Mouse (Mus musculus): ENCODE results near the gene Mta2. TPM values are rescaled to one million over a fixed set of nuclear protein-coding genes. Genes with fewer than 3 reads are reported as not detected.

Gene Mta2
- polyA plus RNA-seq, 1 experiment from 2014 or later, result 39.7 TPM

GRCm38 (mm10) chr19:8899079-8899478 lies 42.6 kb upstream of the Mta2 start:
- 51% methylated on average over 3 of the region's 3 CpGs for WGBS
- peaks cover 16% of the 10 kb centered on the region for H3K4me1 ChIP-seq (ENCODE audit: control insufficient read depth, insufficient read depth, low read length)
- H3K27me3 ChIP-seq (replicated peaks; ENCODE audit: control insufficient read depth, insufficient read depth, low read length), result no peaks in the 10 kb centered on the region
- no peak overlapping the region for H3K27ac ChIP-seq (replicated peaks; ENCODE audit: low read depth, low read length)
- DNase-seq (ENCODE audit: low spot score), result peak; percentile 4
- H3K36me3 ChIP-seq (ENCODE audit: control insufficient read depth, insufficient read depth, low read length), result peaks cover 40% of the 10 kb centered on the region
- ATAC-seq (ENCODE audit: low read depth), result no peak
- H3K9me3 ChIP-seq (ENCODE audit: control insufficient read depth, low read length), result no peaks in the 10 kb centered on the region
- peak overlapping the region; percentile 97 for H3K9ac ChIP-seq (ENCODE audit: low read depth, low read length)
- peak overlapping the region; percentile 90 for H3K4me2 ChIP-seq (ENCODE audit: low read depth, low read length)
- H3K4me3 ChIP-seq (ENCODE audit: low read depth, low read length), result peak overlapping the region; percentile 98

GRCm38 (mm10) chr19:8903412-8903811 lies 38.3 kb upstream of the Mta2 start:
- 93% methylated on average over 5 of the region's 5 CpGs for WGBS
- Histone ChIP-seq H3K9ac (ENCODE audit: low read depth, low read length) (no peak overlapping the region), H3K27me3 (replicated peaks; ENCODE audit: control insufficient read depth, insufficient read depth, low read length) (no peaks in the 10 kb centered on the region), H3K4me1 (ENCODE audit: control insufficient read depth, insufficient read depth, low read length) (peaks cover 10% of the 10 kb centered on the region), H3K4me3 (ENCODE audit: low read depth, low read length) (no peak overlapping the region), H3K9me3 (ENCODE audit: control insufficient read depth, low read length) (no peaks in the 10 kb centered on the region), H3K27ac (replicated peaks; ENCODE audit: low read depth, low read length) (no peak overlapping the region), H3K36me3 (ENCODE audit: control insufficient read depth, insufficient read depth, low read length) (peaks cover 64% of the 10 kb centered on the region), H3K4me2 (ENCODE audit: low read depth, low read length) (no peak overlapping the region)
- DNase-seq (ENCODE audit: low spot score), result no peak
- ATAC-seq (ENCODE audit: low read depth), result no peak

GRCm38 (mm10) chr19:8908531-8908930 lies 33.1 kb upstream of the Mta2 start:
- no peaks in the 10 kb centered on the region for H3K27me3 ChIP-seq (replicated peaks; ENCODE audit: control insufficient read depth, insufficient read depth, low read length)
- ATAC-seq (ENCODE audit: low read depth) (no peak), DNase-seq (ENCODE audit: low spot score) (no peak)
- H3K9me3 ChIP-seq (ENCODE audit: control insufficient read depth, low read length), result no peaks in the 10 kb centered on the region
- 94% methylated on average over 6 of the region's 6 CpGs for WGBS
- no peak overlapping the region for H3K4me3 ChIP-seq (ENCODE audit: low read depth, low read length)
- no peak overlapping the region for H3K9ac ChIP-seq (ENCODE audit: low read depth, low read length)
- no peak overlapping the region for H3K27ac ChIP-seq (replicated peaks; ENCODE audit: low read depth, low read length)
- H3K36me3 ChIP-seq (ENCODE audit: control insufficient read depth, insufficient read depth, low read length), result peaks cover 97% of the 10 kb centered on the region
- H3K4me2 ChIP-seq (ENCODE audit: low read depth, low read length), result no peak overlapping the region
- no peaks in the 10 kb centered on the region for H3K4me1 ChIP-seq (ENCODE audit: control insufficient read depth, insufficient read depth, low read length)

- ATAC-seq (ENCODE audit: low read depth) (no peak), DNase-seq (ENCODE audit: low spot score) (no peak)
- peaks cover 100% of the 10 kb centered on the region for H3K36me3 ChIP-seq (ENCODE audit: control insufficient read depth, insufficient read depth, low read length)
- no peak overlapping the region for H3K4me2 ChIP-seq (ENCODE audit: low read depth, low read length)
- H3K27ac ChIP-seq (replicated peaks; ENCODE audit: low read depth, low read length), result no peak overlapping the region
- no peak overlapping the region for H3K4me3 ChIP-seq (ENCODE audit: low read depth, low read length)
- WGBS, result 91% methylated on average over 5 of the region's 5 CpGs
- no peaks in the 10 kb centered on the region for H3K4me1 ChIP-seq (ENCODE audit: control insufficient read depth, insufficient read depth, low read length)
- no peaks in the 10 kb centered on the region for H3K27me3 ChIP-seq (replicated peaks; ENCODE audit: control insufficient read depth, insufficient read depth, low read length)
- H3K9ac ChIP-seq (ENCODE audit: low read depth, low read length), result no peak overlapping the region
- no peaks in the 10 kb centered on the region for H3K9me3 ChIP-seq (ENCODE audit: control insufficient read depth, low read length)
These were observed 29.9 kb upstream of the Mta2 start for GRCm38 (mm10) chr19:8911810-8912209.

- ATAC-seq (ENCODE audit: low read depth), result no peak
- Histone ChIP-seq H3K36me3 (ENCODE audit: control insufficient read depth, insufficient read depth, low read length) (peaks cover 85% of the 10 kb centered on the region), H3K27me3 (replicated peaks; ENCODE audit: control insufficient read depth, insufficient read depth, low read length) (no peaks in the 10 kb centered on the region), H3K4me2 (ENCODE audit: low read depth, low read length) (no peak overlapping the region), H3K9me3 (ENCODE audit: control insufficient read depth, low read length) (no peaks in the 10 kb centered on the region), H3K4me3 (ENCODE audit: low read depth, low read length) (no peak overlapping the region), H3K4me1 (ENCODE audit: control insufficient read depth, insufficient read depth, low read length) (no peaks in the 10 kb centered on the region), H3K9ac (ENCODE audit: low read depth, low read length) (no peak overlapping the region), H3K27ac (replicated peaks; ENCODE audit: low read depth, low read length) (no peak overlapping the region)
- DNase-seq (ENCODE audit: low spot score), result no peak
- WGBS, result 97% methylated on average over 3 of the region's 3 CpGs
These were observed 27.5 kb upstream of the Mta2 start for GRCm38 (mm10) chr19:8914212-8914611.

- DNase-seq (ENCODE audit: low spot score), result no peak
- Histone ChIP-seq H3K4me2 (ENCODE audit: low read depth, low read length) (no peak overlapping the region), H3K27ac (replicated peaks; ENCODE audit: low read depth, low read length) (no peak overlapping the region), H3K9me3 (ENCODE audit: control insufficient read depth, low read length) (no peaks in the 10 kb centered on the region), H3K4me3 (ENCODE audit: low read depth, low read length) (no peak overlapping the region), H3K9ac (ENCODE audit: low read depth, low read length) (no peak overlapping the region), H3K27me3 (replicated peaks; ENCODE audit: control insufficient read depth, insufficient read depth, low read length) (no peaks in the 10 kb centered on the region), H3K4me1 (ENCODE audit: control insufficient read depth, insufficient read depth, low read length) (0 out of 2 replicates have a peak, but pooled peaks cover 6% of the 10 kb centered on the region), H3K36me3 (ENCODE audit: control insufficient read depth, insufficient read depth, low read length) (peaks cover 48% of the 10 kb centered on the region)
- no peak for ATAC-seq (ENCODE audit: low read depth)
- WGBS, result 92% methylated on average over 3 of the region's 3 CpGs
These were observed 22.7 kb upstream of the Mta2 start for GRCm38 (mm10) chr19:8919000-8919399.

- ATAC-seq (ENCODE audit: low read depth) (no peak), DNase-seq (ENCODE audit: low spot score) (no peak)
- Histone ChIP-seq H3K4me3 (ENCODE audit: low read depth, low read length) (peak overlapping the region; percentile 84), H3K4me2 (ENCODE audit: low read depth, low read length) (peak overlapping the region; percentile 79), H3K36me3 (ENCODE audit: control insufficient read depth, insufficient read depth, low read length) (peaks cover 42% of the 10 kb centered on the region), H3K4me1 (ENCODE audit: control insufficient read depth, insufficient read depth, low read length) (0 out of 2 replicates have a peak, but pooled peaks cover 6% of the 10 kb centered on the region), H3K27ac (replicated peaks; ENCODE audit: low read depth, low read length) (peak overlapping the region; percentile 85), H3K27me3 (replicated peaks; ENCODE audit: control insufficient read depth, insufficient read depth, low read length) (no peaks in the 10 kb centered on the region), H3K9me3 (ENCODE audit: control insufficient read depth, low read length) (no peaks in the 10 kb centered on the region), H3K9ac (ENCODE audit: low read depth, low read length) (peak overlapping the region; percentile 81; the same call in 1 of the 2 replicates)
- 72% methylated on average over 6 of the region's 6 CpGs for WGBS
These were observed 22.0 kb upstream of the Mta2 start for GRCm38 (mm10) chr19:8919684-8920072.

GRCm38 (mm10) chr19:8920073-8920736 lies 21.5 kb upstream of the Mta2 start, which contains the start of gene B3gat3:
Gene B3gat3, plus strand, starts transcription at chr19:8920374.
- 0 out of 2 replicates have a peak, but pooled peaks cover 6% of the 10 kb centered on the region for H3K4me1 ChIP-seq (ENCODE audit: control insufficient read depth, insufficient read depth, low read length)
- peaks cover 37% of the 10 kb centered on the region for H3K36me3 ChIP-seq (ENCODE audit: control insufficient read depth, insufficient read depth, low read length)
- no peaks in the 10 kb centered on the region for H3K9me3 ChIP-seq (ENCODE audit: control insufficient read depth, low read length)
- H3K4me2 ChIP-seq (ENCODE audit: low read depth, low read length), result peak within 1 kb of the TSS; percentile 79
- H3K4me3 ChIP-seq (ENCODE audit: low read depth, low read length), result peak within 1 kb of the TSS; percentile 84
- WGBS, result 5% methylated on average over 14 of the region's 50 CpGs
- H3K27ac ChIP-seq (replicated peaks; ENCODE audit: low read depth, low read length), result peak within 1 kb of the TSS; percentile 85
- DNase-seq (ENCODE audit: low spot score) (peak; percentile 96), ATAC-seq (ENCODE audit: low read depth) (peak; percentile 95)
- H3K27me3 ChIP-seq (replicated peaks; ENCODE audit: control insufficient read depth, insufficient read depth, low read length), result no peaks in the 10 kb centered on the region
- peak within 1 kb of the TSS; percentile 81 for H3K9ac ChIP-seq (ENCODE audit: low read depth, low read length)

GRCm38 (mm10) chr19:8920836-8921291 lies 20.8 kb upstream of the Mta2 start:
- 1% methylated on average over 6 of the region's 6 CpGs for WGBS

More at GRCm38 (mm10) chr19:8920836-8921291, 20.8 kb upstream of the Mta2 start:
- peak overlapping the region; percentile 84 for H3K4me3 ChIP-seq (ENCODE audit: low read depth, low read length)
- no peaks in the 10 kb centered on the region for H3K27me3 ChIP-seq (replicated peaks; ENCODE audit: control insufficient read depth, insufficient read depth, low read length)
- H3K36me3 ChIP-seq (ENCODE audit: control insufficient read depth, insufficient read depth, low read length), result peaks cover 37% of the 10 kb centered on the region
- ATAC-seq (ENCODE audit: low read depth) (no peak), DNase-seq (ENCODE audit: low spot score) (peak; percentile 80)
- H3K27ac ChIP-seq (replicated peaks; ENCODE audit: low read depth, low read length), result peak overlapping the region; percentile 85
- 0 out of 2 replicates have a peak, but pooled peaks cover 6% of the 10 kb centered on the region for H3K4me1 ChIP-seq (ENCODE audit: control insufficient read depth, insufficient read depth, low read length)
- no peaks in the 10 kb centered on the region for H3K9me3 ChIP-seq (ENCODE audit: control insufficient read depth, low read length)
- peak overlapping the region; percentile 79 for H3K4me2 ChIP-seq (ENCODE audit: low read depth, low read length)
- H3K9ac ChIP-seq (ENCODE audit: low read depth, low read length), result peak overlapping the region; percentile 81

Measured in embryonic facial prominence, embryonic 14.5 days (tissue).